Mouse (Mus musculus) heart, embryonic 11.5 days (tissue): ENCODE measurements around the gene Lrmda. TPM values are rescaled to one million over a fixed set of nuclear protein-coding genes. Genes with fewer than 3 reads are reported as not detected.
"Not testable (repeated sequence)": the region's sequence is repeated elsewhere in the genome, so short reads cannot be mapped to it uniquely, and the experiment has no call there.

Source experiments
- ATAC-seq: fragments of 200-750 bp; cut with Nextera tagmentation; replicated peaks from 2 replicates; pipeline ENCODE4 v1.8.0; 2017; ENCODE audit warnings: moderate library complexity; ENCODE audit not compliant: insufficient number of reproducible peaks, low FRiP score, low TSS enrichment
- H3K27ac ChIP-seq: fragments of 300-500 bp; sonication (generic); 2 replicates; pipeline ENCODE4 v1.5.1; 2014; ENCODE audit warnings: mild to moderate bottlenecking, low read depth, low read length
- H3K27me3 ChIP-seq: fragments of 300-500 bp; sonication (generic); 2 replicates; pipeline ENCODE4 v1.6.1; 2014; ENCODE audit warnings: mild to moderate bottlenecking, low read length, mixed read lengths; ENCODE audit not compliant: control insufficient read depth, insufficient read depth
- H3K36me3 ChIP-seq: fragments of 300-500 bp; sonication (generic); 2 replicates; pipeline ENCODE4 v1.6.1; 2014; ENCODE audit warnings: mild to moderate bottlenecking, low read length, moderate library complexity, mixed read lengths; ENCODE audit not compliant: control insufficient read depth, insufficient read depth
- H3K4me1 ChIP-seq: fragments of 300-500 bp; sonication (generic); 2 replicates; pipeline ENCODE4 v1.6.1; 2014; ENCODE audit warnings: low read length; ENCODE audit not compliant: control insufficient read depth, insufficient read depth
- H3K4me2 ChIP-seq: fragments of 300-500 bp; sonication (generic); 2 replicates; pipeline ENCODE4 v1.6.1; 2014; ENCODE audit warnings: mild to moderate bottlenecking, moderate library complexity
- H3K4me3 ChIP-seq: fragments of 300-500 bp; sonication (generic); 2 replicates; pipeline ENCODE4 v1.5.1; 2014; ENCODE audit warnings: low read depth, low read length
- H3K9ac ChIP-seq: fragments of 300-500 bp; sonication (generic); 2 replicates; pipeline ENCODE4 v1.6.1; 2014; ENCODE audit warnings: mild to moderate bottlenecking, low read depth, low read length, moderate library complexity
- H3K9me3 ChIP-seq: fragments of 300-500 bp; sonication (generic); replicated peaks from 2 replicates; pipeline ENCODE4 v1.6.1; 2016; ENCODE audit warnings: low read length; ENCODE audit not compliant: control insufficient read depth
- WGBS: fragments of 180-500 bp; shearing (Covaris S2); extraction: QIAGEN DNeasy Blood & Tissue Kit; methylation state at CpG from one replicate; pipeline ENCODE4 v1.1.7; 2014; ENCODE audit not compliant: insufficient replicate concordance; 5-methylcytosine and 5-hydroxymethylcytosine counted together
- polyA plus RNA-seq: library from polyadenylated mRNA; unstranded; fragments of >200 nt; fragmentation: Nextera tagmentation; extraction: Ambion mirVana; gene quantifications from 2 replicates; pipeline ENCODE4 v1.2.1, GENCODE M21; 2014

Lrmda gene
- polyA plus RNA-seq, 1 experiment from 2014 or later = 0.70 TPM

GRCm38 (mm10) chr14:22587285-22587957, 567.9 kb downstream of the Lrmda start:
- H3K9ac ChIP-seq = no peak overlapping the region
- 81% methylated on average over 4 of the region's 4 CpGs for WGBS
- H3K27ac ChIP-seq = no peak overlapping the region
- H3K4me3 ChIP-seq = no peak overlapping the region
- no peak overlapping the region for H3K4me2 ChIP-seq
- H3K9me3 ChIP-seq = no peaks in the 10 kb centered on the region
- no peaks in the 10 kb centered on the region for H3K36me3 ChIP-seq
- peaks cover 16% of the 10 kb centered on the region for H3K4me1 ChIP-seq
- no peak for ATAC-seq
- no peaks in the 10 kb centered on the region for H3K27me3 ChIP-seq

GRCm38 (mm10) chr14:22587958-22588296, 568.4 kb downstream of the Lrmda start:
- Histone ChIP-seq H3K4me3 (no peak overlapping the region), H3K9ac (no peak overlapping the region), H3K27ac (no peak overlapping the region), H3K27me3 (no peaks in the 10 kb centered on the region), H3K9me3 (no peaks in the 10 kb centered on the region), H3K36me3 (no peaks in the 10 kb centered on the region), H3K4me1 (peaks cover 16% of the 10 kb centered on the region), H3K4me2 (no peak overlapping the region)
- 84% methylated on average over 4 of the region's 4 CpGs for WGBS
- no peak for ATAC-seq

DNA sequence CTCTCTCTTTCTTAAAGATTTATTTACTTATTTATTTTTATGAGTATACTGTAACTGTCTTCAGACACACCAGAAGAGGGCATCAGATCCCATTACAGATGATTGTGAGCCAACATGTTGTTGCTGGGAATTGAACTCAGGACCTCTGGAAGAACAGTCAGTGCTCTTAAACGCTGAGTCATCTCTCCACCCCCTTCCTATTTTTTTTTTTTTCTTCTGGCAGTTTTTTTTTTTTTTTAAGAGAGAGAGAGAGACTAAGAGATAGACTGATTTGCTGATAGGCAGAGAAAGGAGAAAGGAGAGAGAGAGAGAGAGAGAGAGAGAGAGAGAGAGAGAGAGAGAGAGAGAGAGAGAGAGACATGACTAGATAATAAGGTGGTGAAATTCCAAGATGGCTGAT, 568.9 kb downstream of the Lrmda start:
- H3K36me3 ChIP-seq, H3K9me3 ChIP-seq, H3K4me3 ChIP-seq, H3K9ac ChIP-seq, H3K27ac ChIP-seq, ATAC-seq, H3K4me2 ChIP-seq, H3K27me3 ChIP-seq: not testable (repeated sequence)
- H3K4me1 ChIP-seq = peaks cover 16% of the 10 kb centered on the region
- 58% methylated on average over 1 of the region's 1 CpGs for WGBS

GRCm38 (mm10) chr14:22589503-22590215, 570.1 kb downstream of the Lrmda start:
- Histone ChIP-seq H3K36me3 (no peaks in the 10 kb centered on the region), H3K9me3 (no peaks in the 10 kb centered on the region), H3K4me2 (no peak overlapping the region), H3K27ac (no peak overlapping the region), H3K4me1 (peaks cover 16% of the 10 kb centered on the region), H3K9ac (no peak overlapping the region), H3K27me3 (no peaks in the 10 kb centered on the region), H3K4me3 (no peak overlapping the region)
- 46% methylated on average over 7 of the region's 7 CpGs for WGBS
- ATAC-seq = no peak

DNA sequence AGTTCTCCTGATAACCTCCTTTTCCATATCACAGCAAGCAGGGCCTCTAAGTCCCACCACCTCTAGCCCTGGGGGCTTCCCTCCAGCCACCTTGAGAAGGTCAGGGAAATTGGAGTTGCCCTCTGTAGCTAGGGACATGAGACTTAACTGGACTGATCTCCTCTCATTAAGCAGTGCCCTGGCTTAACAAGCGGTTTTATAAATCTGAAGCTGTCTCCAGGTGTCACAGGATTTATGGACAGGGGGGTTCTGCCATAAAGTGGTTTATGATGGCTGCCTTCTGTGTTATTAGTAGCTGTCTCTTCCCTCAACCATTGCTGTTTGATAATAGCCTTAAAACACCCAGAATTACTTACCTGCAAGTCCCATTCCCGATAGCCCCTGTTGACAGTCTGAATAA, 571.7 kb downstream of the Lrmda start:
- Histone ChIP-seq H3K4me2 (no peak overlapping the region), H3K4me3 (no peak overlapping the region), H3K27ac (no peak overlapping the region), H3K36me3 (no peaks in the 10 kb centered on the region), H3K9me3 (no peaks in the 10 kb centered on the region), H3K9ac (no peak overlapping the region), H3K4me1 (peaks cover 16% of the 10 kb centered on the region), H3K27me3 (no peaks in the 10 kb centered on the region)
- 52% methylated on average over 2 of the region's 2 CpGs for WGBS
- ATAC-seq = no peak

DNA sequence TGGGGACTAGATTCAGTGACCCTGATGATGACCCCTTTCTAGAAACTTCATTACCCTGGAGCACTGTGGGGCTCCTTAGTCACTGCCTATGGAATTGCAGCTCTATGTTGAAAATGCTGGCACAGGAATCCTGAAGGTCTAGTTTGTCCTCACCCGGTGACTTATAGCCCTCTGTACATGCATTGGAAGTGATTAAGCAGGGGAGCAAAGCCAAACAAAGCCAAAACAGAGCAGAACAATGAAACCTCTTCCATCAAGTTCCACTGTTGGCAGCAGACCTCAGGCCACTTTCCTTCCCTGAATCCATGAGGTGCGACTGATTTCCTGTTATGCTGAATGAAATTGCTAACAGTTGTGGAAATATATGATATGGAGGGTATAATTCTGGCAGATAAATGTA, 578.0 kb downstream of the Lrmda start:
- H3K4me3 ChIP-seq = no peak overlapping the region
- H3K9ac ChIP-seq = no peak overlapping the region
- 74% methylated on average over 2 of the region's 2 CpGs for WGBS
- no peak overlapping the region for H3K27ac ChIP-seq
- H3K27me3 ChIP-seq = no peaks in the 10 kb centered on the region
- H3K4me1 ChIP-seq = no peaks in the 10 kb centered on the region
- H3K9me3 ChIP-seq = no peaks in the 10 kb centered on the region
- ATAC-seq = no peak
- H3K4me2 ChIP-seq = no peak overlapping the region
- no peaks in the 10 kb centered on the region for H3K36me3 ChIP-seq

DNA sequence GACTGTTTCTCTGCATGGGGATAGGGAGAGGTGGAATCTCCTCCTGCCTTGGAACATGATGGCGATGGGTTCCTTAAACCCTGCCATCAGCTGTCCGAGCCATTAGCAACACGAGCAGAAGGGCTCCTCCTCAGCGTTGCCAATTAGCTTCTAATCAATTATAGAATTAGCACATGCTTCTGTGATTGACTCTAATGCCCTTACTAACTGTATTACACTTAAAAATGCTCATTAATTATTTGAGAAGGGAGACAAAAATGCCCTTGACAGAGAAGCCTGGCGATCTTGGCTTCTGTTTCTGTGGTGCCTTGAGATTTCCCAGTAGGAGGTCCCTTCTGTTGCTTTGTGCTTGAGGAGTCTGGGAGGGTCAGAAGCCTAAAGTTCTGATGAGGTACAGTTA, 579.1 kb downstream of the Lrmda start:
- Histone ChIP-seq H3K4me3 (no peak overlapping the region), H3K4me1 (peaks cover 3% of the 10 kb centered on the region), H3K27ac (no peak overlapping the region), H3K9me3 (no peaks in the 10 kb centered on the region), H3K27me3 (no peaks in the 10 kb centered on the region), H3K4me2 (no peak overlapping the region), H3K36me3 (no peaks in the 10 kb centered on the region), H3K9ac (no peak overlapping the region)
- no peak for ATAC-seq
- WGBS = 80% methylated on average over 5 of the region's 5 CpGs

GRCm38 (mm10) chr14:22600166-22600565, 580.7 kb downstream of the Lrmda start:
- ATAC-seq = no peak
- Histone ChIP-seq H3K9ac (no peak overlapping the region), H3K4me3 (no peak overlapping the region), H3K27me3 (no peaks in the 10 kb centered on the region), H3K4me2 (no peak overlapping the region), H3K27ac (no peak overlapping the region), H3K36me3 (no peaks in the 10 kb centered on the region), H3K9me3 (no peaks in the 10 kb centered on the region), H3K4me1 (peaks cover 5% of the 10 kb centered on the region)
- 51% methylated on average over 3 of the region's 3 CpGs for WGBS

- Histone ChIP-seq H3K27me3 (no peaks in the 10 kb centered on the region), H3K4me3 (no peak overlapping the region), H3K4me1 (peaks cover 5% of the 10 kb centered on the region), H3K9ac (no peak overlapping the region), H3K36me3 (no peaks in the 10 kb centered on the region), H3K9me3 (no peaks in the 10 kb centered on the region), H3K4me2 (no peak overlapping the region), H3K27ac (no peak overlapping the region)
- no peak for ATAC-seq
- 86% methylated on average over 2 of the region's 2 CpGs for WGBS
Observed at GRCm38 (mm10) chr14:22602308-22602707, 582.8 kb downstream of the Lrmda start.
